ENCODE assay signal across 8 mouse cellular contexts in genomic region chr7:49343081-49343600, GRCm38 (mm10).
DNase-seq lines count a peak whose midpoint lies in the region; ATAC-seq and TF ChIP-seq lines count a peak whose summit lies in the region.

No protein-coding gene starts in this region.

- TF ChIP-seq CTCF in midbrain, postnatal 0 days (IDR thresholded peaks at IDR 0.05): no peak

- DNase-seq in midbrain, embryonic 10.5 days (ENCODE audit: low spot score): no peak
- DNase-seq in midbrain, postnatal 0 days (ENCODE audit: low spot score): no peak
- DNase-seq in limb, embryonic 14.5 days (ENCODE audit: low spot score): peak; percentile 56
- no peak for DNase-seq in adrenal gland, adult 2 months
- no peak for DNase-seq in urinary bladder, postnatal 10 days (ENCODE audit: low spot score)

- peak overlapping the region; percentile 49 for H3K27ac ChIP-seq in midbrain, embryonic 10.5 days (replicated peaks)
- no peak overlapping the region for H3K27ac ChIP-seq in midbrain, postnatal 0 days (ENCODE audit: low read depth, low read length)
- H3K27ac ChIP-seq in heart, embryonic 14.5 days (replicated peaks in 1 of 2; ENCODE audit: control insufficient read depth in 1 of 2, insufficient read depth in 1 of 2, low read depth in 2 of 2, low read length in 2 of 2): peak overlapping the region; percentile 30 to 77; a peak in 3 of 4 replicates
- peak overlapping the region; percentile 38 for H3K27ac ChIP-seq in limb, embryonic 14.5 days (replicated peaks; ENCODE audit: low read depth, low read length)
- no peak overlapping the region for H3K27ac ChIP-seq in neural tube, embryonic 14.5 days (ENCODE audit: low read depth, low read length)

- peaks cover 10% of the 10 kb centered on the region for H3K27me3 ChIP-seq in midbrain, embryonic 10.5 days (ENCODE audit: low read depth, poor library complexity, severe bottlenecking)
- no peaks in the 10 kb centered on the region; the same call in 1 of the 2 replicates for H3K27me3 ChIP-seq in midbrain, postnatal 0 days (ENCODE audit: insufficient read depth, low read length)
- H3K27me3 ChIP-seq in heart, embryonic 14.5 days (ENCODE audit: control insufficient read depth, insufficient read depth, low read length): peaks cover 3% of the 10 kb centered on the region; the same call in 1 of the 2 replicates
- no peaks in the 10 kb centered on the region for H3K27me3 ChIP-seq in limb, embryonic 14.5 days (ENCODE audit: control insufficient read depth, insufficient read depth, low read length)
- no peaks in the 10 kb centered on the region for H3K27me3 ChIP-seq in neural tube, embryonic 14.5 days (ENCODE audit: control insufficient read depth, insufficient read depth, low read length)

- 25% methylated on average over 16 of the region's 16 CpGs for WGBS in midbrain, embryonic 10.5 days
- 16% methylated on average over 16 of the region's 16 CpGs for WGBS in midbrain, postnatal 0 days
- 9% methylated on average over 16 of the region's 16 CpGs for WGBS in heart, embryonic 14.5 days
- WGBS in limb, embryonic 14.5 days: 11% methylated on average over 16 of the region's 16 CpGs
- 11% methylated on average over 16 of the region's 16 CpGs for WGBS in neural tube, embryonic 14.5 days

- H3K4me1 ChIP-seq in midbrain, embryonic 10.5 days: peaks cover 60% of the 10 kb centered on the region
- peaks cover 21% of the 10 kb centered on the region for H3K4me1 ChIP-seq in midbrain, postnatal 0 days (ENCODE audit: insufficient read depth, low read length)
- H3K4me1 ChIP-seq in heart, embryonic 14.5 days (ENCODE audit: control insufficient read depth in 2 of 2, insufficient read depth in 2 of 2, low read length in 2 of 2): peaks cover 25 to 28% of the 10 kb centered on the region in 2 experiments
- H3K4me1 ChIP-seq in limb, embryonic 14.5 days (ENCODE audit: control insufficient read depth, insufficient read depth, low read length): peaks cover 21% of the 10 kb centered on the region
- H3K4me1 ChIP-seq in neural tube, embryonic 14.5 days (ENCODE audit: control insufficient read depth, insufficient read depth, low read length): peaks cover 42% of the 10 kb centered on the region

- no peak overlapping the region for H3K9ac ChIP-seq in midbrain, postnatal 0 days (replicated peaks; ENCODE audit: low read length, poor library complexity, severe bottlenecking)
- H3K9ac ChIP-seq in heart, embryonic 14.5 days (ENCODE audit: low read length): peak overlapping the region; percentile 39
- H3K9ac ChIP-seq in limb, embryonic 14.5 days (ENCODE audit: low read depth, low read length, severe bottlenecking): 0 out of 2 replicates have a peak overlapping the region, but pooled peaks have one; percentile 37
- H3K9ac ChIP-seq in neural tube, embryonic 14.5 days (replicated peaks; ENCODE audit: low read depth, low read length): no peak overlapping the region

- no peak for ATAC-seq in midbrain, postnatal 0 days (ENCODE audit: low FRiP score)
- peak; percentile 51; the same call in 1 of the 2 replicates for ATAC-seq in heart, embryonic 14.5 days (ENCODE audit: insufficient number of reproducible peaks, insufficient read depth, low FRiP score, low read depth)
- ATAC-seq in limb, embryonic 14.5 days (ENCODE audit: low FRiP score, low read depth): peak; percentile 74
- ATAC-seq in neural tube, embryonic 14.5 days (ENCODE audit: low read depth): 0 out of 2 replicates have a peak, but pooled peaks have one; percentile 2
- ATAC-seq in monocyte, adult 5-6 weeks (replicated peaks; ENCODE audit: insufficient number of reproducible peaks, low FRiP score, low TSS enrichment, poor library complexity, severe bottlenecking): no peak

- no peak for TF ChIP-seq POLR2A in limb, embryonic 14.5 days (IDR thresholded peaks at IDR 0.05; ENCODE audit: borderline replicate concordance, extremely low read depth, insufficient read depth, insufficient read length)

- H3K36me3 ChIP-seq in midbrain, embryonic 10.5 days: no peaks in the 10 kb centered on the region
- H3K36me3 ChIP-seq in midbrain, postnatal 0 days (ENCODE audit: insufficient read depth, low read length): no peaks in the 10 kb centered on the region
- no peaks in the 10 kb centered on the region for H3K36me3 ChIP-seq in heart, embryonic 14.5 days (ENCODE audit: control insufficient read depth, insufficient read depth, low read length)
- H3K36me3 ChIP-seq in limb, embryonic 14.5 days (ENCODE audit: control insufficient read depth, insufficient read depth, low read length): no peaks in the 10 kb centered on the region
- H3K36me3 ChIP-seq in neural tube, embryonic 14.5 days (ENCODE audit: control insufficient read depth, insufficient read depth, low read length): no peaks in the 10 kb centered on the region

- peak overlapping the region; percentile 19; the same call in 1 of the 2 replicates for H3K4me3 ChIP-seq in midbrain, embryonic 10.5 days
- H3K4me3 ChIP-seq in midbrain, postnatal 0 days (ENCODE audit: low read depth, low read length): no peak overlapping the region
- peak overlapping the region in 1 of 2 experiments; percentile 18; a peak in 2 of 4 replicates for H3K4me3 ChIP-seq in heart, embryonic 14.5 days (ENCODE audit: control insufficient read depth in 1 of 2, insufficient read depth in 1 of 2, low read depth in 1 of 2, low read length in 2 of 2)
- peak overlapping the region; percentile 9 for H3K4me3 ChIP-seq in limb, embryonic 14.5 days (replicated peaks; ENCODE audit: low read length)
- H3K4me3 ChIP-seq in neural tube, embryonic 14.5 days (ENCODE audit: low read depth, low read length): no peak overlapping the region

- no peak overlapping the region; the same call in 1 of the 2 replicates for H3K4me2 ChIP-seq in midbrain, postnatal 0 days (ENCODE audit: low read depth, low read length, poor library complexity, severe bottlenecking)
- H3K4me2 ChIP-seq in heart, embryonic 14.5 days (ENCODE audit: low read length): peak overlapping the region; percentile 62
- H3K4me2 ChIP-seq in limb, embryonic 14.5 days (replicated peaks; ENCODE audit: low read depth, low read length, severe bottlenecking): peak overlapping the region; percentile 42
- 0 out of 2 replicates have a peak overlapping the region, but pooled peaks have one; percentile 2 for H3K4me2 ChIP-seq in neural tube, embryonic 14.5 days (ENCODE audit: low read depth, low read length)

- H3K9me3 ChIP-seq in midbrain, embryonic 10.5 days (replicated peaks): no peaks in the 10 kb centered on the region
- H3K9me3 ChIP-seq in midbrain, postnatal 0 days (ENCODE audit: low read length): no peaks in the 10 kb centered on the region
- H3K9me3 ChIP-seq in heart, embryonic 14.5 days (ENCODE audit: control insufficient read depth, low read length): no peaks in the 10 kb centered on the region
- H3K9me3 ChIP-seq in limb, embryonic 14.5 days (ENCODE audit: control insufficient read depth, low read length): no peaks in the 10 kb centered on the region
- no peaks in the 10 kb centered on the region for H3K9me3 ChIP-seq in neural tube, embryonic 14.5 days (ENCODE audit: control insufficient read depth, low read length)

Comparison
In these comparisons a context has a peak if more than half of its experiments do, and no peak if none do; other contexts are left out.
1. H3K27ac ChIP-seq: peak in midbrain, embryonic 10.5 days (single experiment), heart, embryonic 14.5 days (2 of 2) and limb, embryonic 14.5 days (single experiment); none in midbrain, postnatal 0 days (single experiment) and neural tube, embryonic 14.5 days (single experiment).
2. H3K4me3 ChIP-seq: peak in midbrain, embryonic 10.5 days (single experiment) and limb, embryonic 14.5 days (single experiment); none in midbrain, postnatal 0 days (single experiment) and neural tube, embryonic 14.5 days (single experiment).
3. ATAC-seq: peak in heart, embryonic 14.5 days (single experiment), limb, embryonic 14.5 days (single experiment) and neural tube, embryonic 14.5 days (single experiment); none in midbrain, postnatal 0 days (single experiment) and monocyte, adult 5-6 weeks (single experiment).
4. H3K9ac ChIP-seq: peak in heart, embryonic 14.5 days (single experiment) and limb, embryonic 14.5 days (single experiment); none in midbrain, postnatal 0 days (single experiment) and neural tube, embryonic 14.5 days (single experiment).